Mouse (Mus musculus) lung, postnatal 14 days (tissue): ENCODE results near the gene Brs3.

Experiments used
- DNase-seq: peaks from one replicate; pipeline ENCODE4 v3.0.0; 2021

The Brs3 gene

DNA sequence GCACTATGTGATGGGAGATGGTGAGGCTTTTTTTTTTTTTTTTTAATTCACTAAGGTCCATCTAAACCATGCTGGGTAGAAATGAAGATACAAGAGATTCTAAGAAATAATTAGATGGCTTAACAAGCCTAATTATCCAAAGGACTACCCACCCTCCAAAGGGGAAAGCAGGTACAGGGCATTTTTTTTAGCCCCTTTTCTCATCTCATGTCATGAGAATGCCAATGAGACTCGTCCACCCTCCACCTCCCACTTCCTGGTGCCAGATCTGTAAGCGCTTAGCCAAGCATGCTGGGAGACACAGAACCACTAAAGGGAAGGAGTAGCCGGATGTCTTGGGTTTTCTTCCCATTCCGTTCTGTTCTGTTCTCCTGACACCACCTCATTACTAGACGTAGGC, at the start of gene Brs3:
Gene Brs3 (plus strand): TSS at position 301 of the 400 bp plus-strand sequence.
- DNase-seq, result no peak

DNA sequence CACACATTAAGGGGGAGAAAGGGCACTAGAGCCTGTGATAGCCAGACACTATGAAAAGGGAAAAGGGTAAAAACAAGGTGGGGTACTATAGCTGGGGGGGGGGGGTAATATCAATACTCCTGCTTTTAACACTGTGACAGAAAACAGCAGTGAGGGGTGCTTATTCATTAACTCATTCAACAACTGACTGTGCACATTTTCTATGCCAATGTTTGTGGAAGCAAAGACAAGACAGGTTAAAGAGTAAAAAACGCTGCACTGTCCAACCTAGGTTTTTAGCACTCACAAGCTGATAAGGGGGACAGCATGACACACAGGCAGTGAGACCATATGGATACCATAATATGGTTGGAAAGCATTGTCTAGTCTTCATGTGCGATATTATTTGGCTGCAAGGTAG, 30.0 kb upstream of the Brs3 start:
- DNase-seq, result no peak

DNA sequence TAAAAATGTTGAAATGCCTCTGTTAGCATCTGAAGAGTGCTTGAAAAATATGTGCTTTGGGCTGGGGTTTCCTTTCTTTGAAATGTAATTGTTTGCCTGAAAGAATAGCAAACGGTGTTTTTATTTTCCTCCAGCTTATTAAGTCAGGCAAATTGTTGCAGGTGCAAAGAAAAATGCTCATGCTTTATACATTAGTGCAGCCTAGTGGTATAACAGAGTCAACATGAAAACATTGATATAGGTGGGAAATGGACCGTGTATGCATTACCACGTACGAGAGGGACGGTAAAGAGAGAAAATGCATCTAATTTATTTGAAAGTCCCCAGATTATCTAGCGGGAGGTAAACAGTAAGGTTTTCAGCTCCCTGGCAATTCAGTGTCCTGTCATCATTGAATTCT, 995 bp downstream of the Brs3 start:
- DNase-seq, result no peak

DNA sequence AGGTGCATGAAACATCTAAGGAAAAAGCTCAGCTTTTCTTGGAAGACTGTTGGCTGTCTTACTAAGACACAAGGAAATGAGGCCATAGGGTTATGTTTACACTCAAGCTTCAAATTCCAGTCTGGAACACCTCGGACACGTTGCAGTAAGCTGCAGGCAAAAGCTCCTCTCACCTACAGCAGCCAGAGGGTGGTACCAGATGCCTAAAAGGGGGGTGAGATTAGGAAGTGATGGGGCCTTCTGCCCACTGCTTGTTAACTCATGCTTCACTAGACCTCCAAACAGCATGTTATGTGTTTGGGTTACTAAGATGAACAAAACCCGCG, 9.9 kb downstream of the Brs3 start:
- no peak for DNase-seq

DNA sequence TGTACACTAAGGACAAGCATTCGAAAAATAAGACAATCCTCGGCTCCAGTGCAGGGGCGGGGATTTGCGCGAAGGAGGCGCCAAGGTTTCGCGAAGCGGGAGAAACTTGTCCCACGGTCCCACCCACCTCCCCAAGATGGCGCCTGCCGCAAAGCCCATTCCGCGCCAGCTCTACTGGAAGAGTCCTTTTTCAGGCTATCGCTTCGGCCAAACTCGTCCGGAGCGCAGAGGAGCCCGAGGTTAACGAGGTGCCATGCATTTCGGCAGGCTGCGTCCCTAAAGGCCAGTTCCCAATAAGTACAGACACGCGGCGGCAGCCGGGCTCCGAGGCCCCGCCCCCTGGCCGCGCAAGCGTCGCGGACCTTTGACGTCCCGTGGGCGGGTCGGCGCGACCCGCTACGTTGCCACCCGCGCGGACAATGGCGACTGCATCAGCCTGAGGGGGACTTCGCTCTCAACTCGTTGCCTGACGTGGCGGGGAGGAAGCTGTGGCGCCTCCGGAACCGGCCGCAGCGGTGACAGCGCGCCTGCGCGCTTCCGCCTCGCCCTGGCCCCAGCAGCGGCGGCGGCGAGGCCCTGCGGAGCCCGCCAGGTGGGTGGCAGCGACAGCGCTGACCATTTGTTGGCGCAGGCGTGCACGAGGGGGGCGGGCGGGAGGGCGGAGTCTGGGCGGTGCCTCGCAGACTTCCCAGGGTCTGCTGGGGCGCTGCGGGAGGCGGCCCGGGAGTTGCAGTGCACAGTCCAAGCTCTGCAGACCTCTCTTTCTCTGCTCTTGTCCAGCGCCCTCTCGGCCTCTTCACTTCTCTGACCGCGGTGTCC, 10.5 kb downstream of the Brs3 start, which contains the start of gene Htatsf1:
Gene Htatsf1 (plus strand): TSS at position 410 of the 819 bp plus-strand sequence.
- peak; percentile 74 for DNase-seq

DNA sequence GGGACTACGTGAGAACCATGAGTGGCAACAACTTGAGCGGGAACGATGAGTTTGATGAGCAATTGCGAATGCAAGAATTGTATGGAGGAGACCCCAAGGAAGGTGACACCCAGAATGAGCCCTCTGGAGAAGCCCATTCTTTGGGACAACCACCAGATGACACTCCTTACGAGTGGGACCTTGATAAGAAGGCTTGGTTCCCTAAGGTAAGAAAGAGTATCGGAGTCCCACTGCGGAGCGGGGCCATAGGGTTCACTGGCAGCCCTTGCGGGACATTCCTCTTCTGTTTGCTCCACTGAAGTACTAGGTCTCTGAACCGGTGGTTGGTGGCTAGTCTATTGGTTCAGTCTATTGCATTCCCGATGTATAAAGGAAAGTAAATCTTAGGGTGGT, 11.1 kb downstream of the Brs3 start:
- DNase-seq, result no peak

DNA sequence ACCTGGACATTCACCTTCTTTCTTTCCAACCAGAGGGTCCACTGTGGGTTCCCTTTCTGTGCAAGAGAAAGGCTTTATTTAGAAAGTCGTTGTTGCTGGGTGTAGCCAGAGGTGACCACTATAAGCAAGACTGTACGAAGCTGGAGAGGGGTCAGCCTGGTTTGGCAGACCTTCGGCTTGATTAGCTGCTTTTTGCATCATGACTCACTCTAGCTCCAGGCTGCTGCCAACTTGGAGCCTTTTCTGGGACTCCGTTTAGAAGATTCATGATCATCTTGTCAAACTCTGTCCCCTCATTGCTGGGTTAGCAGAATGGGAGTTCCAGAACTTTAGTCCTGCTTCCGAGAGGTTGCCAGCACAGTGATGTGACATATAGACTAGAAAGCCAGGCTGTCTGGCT, 38.6 kb downstream of the Brs3 start:
- peak; percentile 7 for DNase-seq

DNA sequence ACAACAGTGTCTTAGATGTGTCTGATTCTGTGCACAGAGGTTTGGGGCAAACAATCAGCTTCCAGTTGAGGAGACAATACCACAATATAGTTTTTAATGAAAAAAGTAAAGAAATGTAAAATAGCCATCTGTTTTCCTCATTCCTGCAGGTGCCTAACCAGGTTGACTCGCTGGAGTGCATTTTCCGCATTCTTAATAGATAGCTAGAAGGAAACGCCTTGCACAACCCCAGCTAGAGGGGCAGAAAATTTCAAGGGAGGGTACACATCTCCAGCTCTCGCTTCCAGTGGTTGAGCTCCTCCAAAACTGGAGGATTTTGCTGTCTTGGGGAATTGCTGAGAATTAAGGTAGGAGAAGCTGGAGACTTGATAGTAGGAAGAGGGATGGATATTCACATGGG, 44.9 kb downstream of the Brs3 start, which contains the start of gene Vgll1:
Gene Vgll1 (plus strand): TSS at position 301 of the 400 bp plus-strand sequence.
- DNase-seq, result no peak
